Mouse (Mus musculus): ENCODE measurements around the gene Sdhaf2. TPM values are rescaled to one million over a fixed set of nuclear protein-coding genes. Genes with fewer than 3 reads are reported as not detected.

The Sdhaf2 gene
- total and polyA plus RNA-seq, 2 experiments from 2014 or later = 51.5 to 56.1 TPM

- H3K36me3 ChIP-seq (ENCODE audit: insufficient read depth, low read length) = no peaks in the 10 kb centered on the region
- H3K4me2 ChIP-seq (ENCODE audit: low read depth, low read length, poor library complexity, severe bottlenecking) = no peak overlapping the region
- H3K9me3 ChIP-seq (ENCODE audit: low read length) = no peaks in the 10 kb centered on the region
- no peak for ATAC-seq (ENCODE audit: low FRiP score)
- H3K4me3 ChIP-seq (ENCODE audit: low read depth, low read length) = no peak overlapping the region
- WGBS = 27% methylated on average over 4 of the region's 4 CpGs
- no peak for TF ChIP-seq CTCF (IDR thresholded peaks at IDR 0.05)
- H3K4me1 ChIP-seq (ENCODE audit: insufficient read depth, low read length) = no peaks in the 10 kb centered on the region
- H3K27ac ChIP-seq (ENCODE audit: low read depth, low read length) = no peak overlapping the region
- no peak for DNase-seq (ENCODE audit: low spot score)
- peaks cover 8% of the 10 kb centered on the region for H3K27me3 ChIP-seq (ENCODE audit: insufficient read depth, low read length)
- H3K9ac ChIP-seq (replicated peaks; ENCODE audit: low read length, poor library complexity, severe bottlenecking) = no peak overlapping the region
Measured at GRCm38 (mm10) chr19:10464427-10464826, 61.5 kb downstream of the Sdhaf2 start.

GRCm38 (mm10) chr19:10461584-10461983 lies 64.4 kb downstream of the Sdhaf2 start:
- H3K4me1 ChIP-seq (ENCODE audit: insufficient read depth, low read length) = no peaks in the 10 kb centered on the region
- H3K36me3 ChIP-seq (ENCODE audit: insufficient read depth, low read length) = no peaks in the 10 kb centered on the region
- no peak for TF ChIP-seq CTCF (IDR thresholded peaks at IDR 0.05)
- H3K9ac ChIP-seq (replicated peaks; ENCODE audit: low read length, poor library complexity, severe bottlenecking) = no peak overlapping the region
- no peaks in the 10 kb centered on the region for H3K9me3 ChIP-seq (ENCODE audit: low read length)
- no peak overlapping the region for H3K27ac ChIP-seq (ENCODE audit: low read depth, low read length)
- peaks cover 17% of the 10 kb centered on the region for H3K27me3 ChIP-seq (ENCODE audit: insufficient read depth, low read length)
- 51% methylated on average over 7 of the region's 7 CpGs for WGBS
- DNase-seq (ENCODE audit: low spot score) (no peak), ATAC-seq (ENCODE audit: low FRiP score) (no peak)
- H3K4me3 ChIP-seq (ENCODE audit: low read depth, low read length) = no peak overlapping the region
- H3K4me2 ChIP-seq (ENCODE audit: low read depth, low read length, poor library complexity, severe bottlenecking) = no peak overlapping the region

DNA sequence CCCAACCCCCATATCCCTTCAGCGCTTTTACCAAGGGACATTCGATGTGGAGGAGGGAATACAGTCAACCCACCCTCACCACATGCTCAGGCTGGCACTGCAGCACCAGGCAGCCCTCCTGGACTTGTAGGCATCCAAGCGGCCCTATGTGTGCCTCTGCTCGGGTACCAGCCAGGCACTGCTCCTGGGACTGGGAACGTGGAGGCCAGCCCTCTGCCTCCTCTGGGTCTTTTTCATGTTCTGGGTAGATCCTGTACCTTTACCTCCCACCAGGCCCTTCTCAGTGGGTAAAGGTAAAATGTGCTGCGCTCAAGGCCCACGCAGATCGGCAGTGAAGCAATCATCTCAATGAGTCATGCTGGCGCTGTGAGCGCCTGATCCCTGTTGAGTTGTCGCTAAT lies 66.0 kb downstream of the Sdhaf2 start:
- Histone ChIP-seq H3K27me3 (ENCODE audit: insufficient read depth, low read length) (peaks cover 29% of the 10 kb centered on the region), H3K4me2 (ENCODE audit: low read depth, low read length, poor library complexity, severe bottlenecking) (no peak overlapping the region), H3K27ac (ENCODE audit: low read depth, low read length) (no peak overlapping the region), H3K4me1 (ENCODE audit: insufficient read depth, low read length) (peaks cover 5% of the 10 kb centered on the region; the same call in 1 of the 2 replicates), H3K9ac (replicated peaks; ENCODE audit: low read length, poor library complexity, severe bottlenecking) (no peak overlapping the region), H3K4me3 (ENCODE audit: low read depth, low read length) (no peak overlapping the region), H3K9me3 (ENCODE audit: low read length) (no peaks in the 10 kb centered on the region), H3K36me3 (ENCODE audit: insufficient read depth, low read length) (no peaks in the 10 kb centered on the region)
- ATAC-seq (ENCODE audit: low FRiP score) = no peak
- 42% methylated on average over 11 of the region's 11 CpGs for WGBS
- DNase-seq (ENCODE audit: low spot score) = no peak
- TF ChIP-seq CTCF (IDR thresholded peaks at IDR 0.05) = no peak

- no peak overlapping the region for H3K9ac ChIP-seq (replicated peaks; ENCODE audit: low read length, poor library complexity, severe bottlenecking)
- H3K4me2 ChIP-seq (ENCODE audit: low read depth, low read length, poor library complexity, severe bottlenecking) = peak overlapping the region; percentile 76
- ATAC-seq (ENCODE audit: low FRiP score) (no peak), DNase-seq (ENCODE audit: low spot score) (peak; percentile 38)
- H3K9me3 ChIP-seq (ENCODE audit: low read length) = no peaks in the 10 kb centered on the region
- H3K4me3 ChIP-seq (ENCODE audit: low read depth, low read length) = peak overlapping the region; percentile 56; the same call in 1 of the 2 replicates
- peaks cover 5% of the 10 kb centered on the region; the same call in 1 of the 2 replicates for H3K4me1 ChIP-seq (ENCODE audit: insufficient read depth, low read length)
- 16% methylated on average over 8 of the region's 8 CpGs for WGBS
- no peak overlapping the region for H3K27ac ChIP-seq (ENCODE audit: low read depth, low read length)
- no peaks in the 10 kb centered on the region for H3K36me3 ChIP-seq (ENCODE audit: insufficient read depth, low read length)
- H3K27me3 ChIP-seq (ENCODE audit: insufficient read depth, low read length) = peaks cover 33% of the 10 kb centered on the region
- TF ChIP-seq CTCF (IDR thresholded peaks at IDR 0.05) = no peak
Measured at GRCm38 (mm10) chr19:10458096-10458495, 67.8 kb downstream of the Sdhaf2 start.

GRCm38 (mm10) chr19:10457484-10457800 lies 68.5 kb downstream of the Sdhaf2 start:
- peak overlapping the region; percentile 76 for H3K4me2 ChIP-seq (ENCODE audit: low read depth, low read length, poor library complexity, severe bottlenecking)
- DNase-seq (ENCODE audit: low spot score) = peak; percentile 89
- no peaks in the 10 kb centered on the region for H3K36me3 ChIP-seq (ENCODE audit: insufficient read depth, low read length)
- H3K27me3 ChIP-seq (ENCODE audit: insufficient read depth, low read length) = peaks cover 33% of the 10 kb centered on the region
- WGBS = 0% methylated on average over 30 of the region's 34 CpGs
- ATAC-seq (ENCODE audit: low FRiP score) = peak; percentile 85
- H3K27ac ChIP-seq (ENCODE audit: low read depth, low read length) = peak overlapping the region; percentile 78
- no peak for TF ChIP-seq CTCF (IDR thresholded peaks at IDR 0.05)
- H3K4me1 ChIP-seq (ENCODE audit: insufficient read depth, low read length) = peaks cover 5% of the 10 kb centered on the region; the same call in 1 of the 2 replicates
- no peaks in the 10 kb centered on the region for H3K9me3 ChIP-seq (ENCODE audit: low read length)
- peak overlapping the region; percentile 56 for H3K4me3 ChIP-seq (ENCODE audit: low read depth, low read length)
- peak overlapping the region; percentile 64 for H3K9ac ChIP-seq (replicated peaks; ENCODE audit: low read length, poor library complexity, severe bottlenecking)

GRCm38 (mm10) chr19:10456752-10457483 lies 69.0 kb downstream of the Sdhaf2 start, which contains the start of gene Lrrc10b:
Lrrc10b (minus strand) TSS chr19:10457473.
- Histone ChIP-seq H3K4me3 (ENCODE audit: low read depth, low read length) (peak within 1 kb of the TSS; percentile 56), H3K9me3 (ENCODE audit: low read length) (no peaks in the 10 kb centered on the region), H3K4me2 (ENCODE audit: low read depth, low read length, poor library complexity, severe bottlenecking) (peak within 1 kb of the TSS; percentile 76), H3K27me3 (ENCODE audit: insufficient read depth, low read length) (peaks cover 33% of the 10 kb centered on the region), H3K4me1 (ENCODE audit: insufficient read depth, low read length) (peaks cover 5% of the 10 kb centered on the region; the same call in 1 of the 2 replicates), H3K9ac (replicated peaks; ENCODE audit: low read length, poor library complexity, severe bottlenecking) (peak within 1 kb of the TSS; percentile 64), H3K27ac (ENCODE audit: low read depth, low read length) (peak within 1 kb of the TSS; percentile 78), H3K36me3 (ENCODE audit: insufficient read depth, low read length) (no peaks in the 10 kb centered on the region)
- under 1% methylated on average over 90 of the region's 96 CpGs for WGBS
- DNase-seq (ENCODE audit: low spot score) (peak; percentile 89), ATAC-seq (ENCODE audit: low FRiP score) (peak; percentile 80)
- peak; percentile 72 for TF ChIP-seq CTCF (IDR thresholded peaks at IDR 0.05)

Data from midbrain, postnatal 0 days (tissue).